Mouse (Mus musculus) left cerebral cortex, adult 8-10 months (tissue): ENCODE data around the gene Ncoa3. TPM values are rescaled to one million over a fixed set of nuclear protein-coding genes. Genes with fewer than 3 reads are reported as not detected.
"Not testable (repeated sequence)": the region's sequence is repeated elsewhere in the genome, so short reads cannot be mapped to it uniquely, and the experiment has no call there.

Source experiments
- DNase-seq, 2 experiments: peaks; one replicate each; pipeline ENCODE4 v3.0.0; 2022; ENCODE audit warnings: low spot score in 2 of 2
- total RNA-seq, 4 experiments: library from RNA; stranded (reverse); gene quantifications; 2 replicates each; pipeline ENCODE4 v1.2.4; 2022

The Ncoa3 gene
- total RNA-seq = 10 to 100 TPM; 33.3 to 35.9 (median 34.5) TPM

- DNase-seq = peak; percentile 82 to 90
Observed at GRCm38 (mm10) chr2:165992270-165993172, at the start of gene Ncoa3. TSS of gene Ncoa3 (plus strand) at chr2:165992636.

- no peak for DNase-seq
Observed at GRCm38 (mm10) chr2:165943113-165943512, 49.3 kb upstream of the Ncoa3 start.

GRCm38 (mm10) chr2:165944576-165945351, 47.7 kb upstream of the Ncoa3 start:
- DNase-seq = no peak

DNA sequence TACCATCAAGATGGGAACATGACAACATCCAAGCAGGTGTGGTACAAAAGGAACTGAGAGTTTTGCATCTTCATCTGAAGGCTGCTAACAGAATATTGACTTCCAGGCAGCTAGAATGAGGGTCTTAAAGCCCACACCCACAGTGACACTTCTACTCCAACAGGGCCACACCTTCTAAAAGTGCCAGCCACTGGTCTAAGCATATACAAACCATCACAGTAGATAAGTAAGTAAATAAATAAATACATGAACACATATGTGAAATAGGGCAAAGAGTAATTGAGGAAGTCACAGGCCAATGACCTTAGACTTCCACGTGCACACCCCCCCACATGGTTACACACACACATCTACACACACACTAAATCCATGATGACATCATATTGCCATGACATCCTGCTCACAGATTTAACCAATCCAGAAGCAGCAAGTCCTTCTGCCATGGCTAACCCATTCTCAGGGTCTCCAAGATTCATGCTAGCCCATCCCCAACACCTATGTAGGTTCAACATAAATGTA, 46.3 kb upstream of the Ncoa3 start:
- DNase-seq = no peak

GRCm38 (mm10) chr2:165948007-165948406, 44.4 kb upstream of the Ncoa3 start:
- no peak for DNase-seq

DNA sequence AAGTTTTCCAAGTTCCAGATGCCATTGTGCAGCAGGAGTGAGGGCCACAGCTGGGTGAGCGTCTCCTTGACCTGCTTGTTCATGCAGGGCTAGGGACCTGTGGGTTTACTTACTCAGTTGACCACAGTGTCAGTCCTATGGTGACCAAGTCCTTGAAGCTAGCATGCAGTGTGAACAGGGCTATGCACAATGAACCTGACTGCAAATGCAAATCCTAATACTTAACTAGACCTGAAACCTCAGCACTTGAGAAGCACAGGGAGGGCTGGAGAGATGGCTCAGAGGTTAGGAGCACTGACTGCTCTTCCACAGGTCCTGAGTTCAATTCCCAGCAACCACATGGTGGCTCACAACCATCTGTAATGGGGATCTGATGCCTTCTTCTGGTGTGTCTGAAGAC, 43.7 kb upstream of the Ncoa3 start:
- not testable (repeated sequence) for DNase-seq

DNA sequence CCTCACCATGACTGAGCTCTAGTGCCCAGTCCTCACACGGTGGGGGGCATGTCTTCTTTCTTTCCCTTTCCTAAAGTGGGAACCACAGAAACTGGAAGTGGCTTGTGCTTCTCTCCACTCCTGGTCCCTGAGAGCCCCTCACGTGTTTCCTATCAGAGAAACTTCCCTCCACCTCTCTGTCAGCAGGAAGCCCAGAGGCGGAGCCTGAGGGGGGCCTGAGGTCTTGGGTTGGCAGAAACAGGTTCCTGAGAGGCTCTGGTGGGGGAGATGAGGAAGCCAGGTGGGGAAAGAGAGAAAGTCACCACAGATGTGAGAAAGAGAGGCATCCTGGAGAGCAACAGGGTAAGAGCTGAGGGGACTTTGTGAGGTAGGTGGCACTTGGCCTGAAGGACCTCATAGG, 42.7 kb upstream of the Ncoa3 start:
- no peak for DNase-seq

DNA sequence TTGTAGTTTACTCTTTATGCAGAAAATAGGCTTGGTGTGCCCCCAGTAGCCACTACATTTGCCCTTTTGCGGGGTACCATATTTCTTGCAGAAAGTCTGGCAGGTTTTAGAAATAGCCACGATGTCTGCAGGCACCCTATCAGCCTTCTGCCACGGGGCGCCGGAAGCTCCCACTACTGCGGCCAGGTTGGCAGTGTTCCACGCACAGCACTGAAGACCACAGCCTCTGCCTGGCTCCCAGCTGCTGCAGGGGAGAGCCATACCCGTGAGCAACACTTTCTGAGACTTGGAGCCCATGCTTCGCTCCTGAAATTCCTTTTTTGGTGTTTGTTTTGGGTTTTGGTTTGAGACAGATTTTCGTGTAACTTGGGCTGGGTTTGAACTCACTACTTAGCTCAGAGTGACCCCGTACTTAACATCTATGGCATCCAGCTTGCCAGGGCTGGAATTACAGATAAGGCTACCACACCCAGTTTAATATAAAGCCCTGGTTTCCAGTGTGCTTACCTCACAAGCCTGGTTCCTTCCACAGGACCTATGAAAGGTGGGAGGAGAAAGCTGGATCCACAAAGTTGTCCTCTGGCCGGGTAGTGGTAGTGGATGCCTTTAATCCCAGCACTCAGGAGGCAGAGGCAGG, 40.9 kb upstream of the Ncoa3 start:
- no peak for DNase-seq

- DNase-seq = no peak
Observed at GRCm38 (mm10) chr2:165954872-165955271, 37.6 kb upstream of the Ncoa3 start.

- DNase-seq = no peak
Observed at GRCm38 (mm10) chr2:165955386-165955785, 37.0 kb upstream of the Ncoa3 start.

DNA sequence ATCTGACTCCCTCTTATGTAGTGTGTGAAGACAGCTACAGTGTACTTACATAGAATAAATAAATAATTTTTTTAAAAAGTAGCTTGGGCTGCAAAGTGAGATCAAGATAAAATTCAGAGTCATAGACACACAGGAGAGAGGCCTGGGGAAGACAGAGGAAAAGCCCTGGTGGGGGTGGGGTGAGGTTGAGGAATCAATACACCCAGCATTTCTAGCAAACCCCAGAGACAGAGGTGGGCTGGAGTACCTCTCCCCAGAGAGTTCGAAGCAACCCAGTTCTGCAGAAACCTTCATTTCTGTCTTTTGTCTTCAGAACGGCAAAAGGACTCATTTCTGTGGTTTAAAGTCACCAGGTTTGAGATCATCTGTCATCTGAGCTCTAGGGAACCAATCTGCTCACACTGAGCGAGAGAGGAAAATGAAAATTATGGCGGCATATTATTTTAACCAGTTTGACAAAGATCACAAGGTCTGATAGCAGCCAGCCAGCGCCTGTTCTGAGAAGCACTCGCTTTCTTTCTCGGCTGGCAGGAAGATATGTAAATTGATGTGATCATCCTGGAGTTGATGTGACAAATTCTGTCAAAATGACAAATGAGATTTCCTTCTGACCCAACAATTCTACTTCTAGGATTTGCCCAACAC, 36.2 kb upstream of the Ncoa3 start:
- DNase-seq = no peak

GRCm38 (mm10) chr2:165957257-165957828, 35.1 kb upstream of the Ncoa3 start:
- DNase-seq = no peak

DNA sequence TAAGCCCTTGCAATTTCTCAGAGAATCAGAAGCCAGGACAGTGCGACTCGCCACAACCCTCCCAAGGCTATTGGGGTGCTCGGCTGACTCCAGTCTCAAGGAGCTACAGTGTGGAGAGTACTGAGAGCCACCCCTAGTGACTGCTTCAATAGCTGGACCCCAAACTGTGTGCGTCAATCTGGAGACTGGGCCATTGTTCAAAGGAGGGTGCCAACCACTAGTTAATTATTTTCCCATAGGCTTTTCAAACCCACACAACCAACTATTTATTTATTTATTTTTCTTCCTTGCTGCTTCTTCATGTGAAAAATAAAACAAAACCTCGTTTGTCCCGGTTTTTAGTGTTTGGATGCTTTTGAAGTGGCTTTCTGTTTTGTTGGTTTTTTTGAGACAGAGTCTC, 33.9 kb upstream of the Ncoa3 start:
- DNase-seq = no peak

DNA sequence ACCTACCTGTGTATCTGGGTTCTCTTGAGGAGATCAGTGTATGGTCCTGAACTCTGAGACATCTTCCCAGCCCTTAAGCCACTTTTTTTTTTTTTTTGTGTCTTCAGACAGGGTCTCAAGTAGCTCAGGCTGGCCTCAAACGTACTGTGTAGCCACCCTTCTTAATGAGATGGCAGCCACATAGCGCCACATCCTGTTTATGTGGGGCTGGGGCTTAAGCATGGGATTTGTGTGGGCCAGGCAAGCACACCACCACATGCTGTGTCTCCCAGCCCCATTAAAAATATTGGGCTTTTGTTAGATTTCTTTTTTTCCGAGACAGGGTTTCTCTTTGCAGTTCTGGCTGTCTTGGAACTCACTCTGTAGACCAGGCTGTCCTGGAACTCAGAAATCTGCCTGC, 31.7 kb upstream of the Ncoa3 start:
- no peak for DNase-seq

GRCm38 (mm10) chr2:165962824-165963223, 29.6 kb upstream of the Ncoa3 start:
- no peak for DNase-seq

DNA sequence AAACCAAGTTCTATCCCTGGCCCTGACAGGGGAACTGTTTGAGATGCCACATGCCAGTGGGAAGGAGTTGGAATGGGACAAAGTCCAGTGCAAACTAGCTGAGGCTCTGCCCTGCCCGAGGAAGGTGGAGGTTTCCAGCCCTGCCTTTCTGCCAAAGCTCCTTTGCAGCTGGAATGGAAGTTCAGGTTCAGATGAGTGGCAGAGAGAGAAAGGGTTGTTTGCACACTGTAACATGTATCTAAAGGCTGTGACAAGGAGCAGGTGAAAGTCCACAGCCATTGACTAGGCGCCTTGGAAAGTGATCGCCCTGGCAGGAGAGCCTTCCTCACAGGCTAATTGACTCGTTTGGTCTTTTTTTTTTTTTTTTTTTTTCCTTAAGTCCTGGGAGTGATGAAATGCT, 28.3 kb upstream of the Ncoa3 start:
- DNase-seq = no peak

DNA sequence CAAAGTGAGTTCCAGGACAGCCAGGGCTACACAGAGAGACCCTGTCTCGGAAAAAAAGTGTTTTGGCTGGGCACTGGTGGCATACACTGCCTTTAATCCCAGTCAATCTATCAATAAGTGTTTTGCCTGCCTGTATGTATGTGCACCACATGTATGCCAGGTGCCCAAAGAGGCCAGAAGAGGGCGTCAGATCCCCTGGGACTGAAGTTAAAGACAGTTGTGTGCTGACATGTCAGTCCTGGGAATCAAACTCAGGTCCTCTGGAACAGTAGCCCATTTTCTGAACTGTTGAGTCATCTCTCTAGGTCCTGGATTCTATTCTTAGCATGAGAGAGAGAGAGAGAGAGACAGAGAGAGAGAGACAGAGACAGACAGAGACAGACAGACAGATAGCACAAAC, 25.4 kb upstream of the Ncoa3 start:
- no peak for DNase-seq

GRCm38 (mm10) chr2:165967823-165968555, 24.4 kb upstream of the Ncoa3 start:
- no peak for DNase-seq

DNA sequence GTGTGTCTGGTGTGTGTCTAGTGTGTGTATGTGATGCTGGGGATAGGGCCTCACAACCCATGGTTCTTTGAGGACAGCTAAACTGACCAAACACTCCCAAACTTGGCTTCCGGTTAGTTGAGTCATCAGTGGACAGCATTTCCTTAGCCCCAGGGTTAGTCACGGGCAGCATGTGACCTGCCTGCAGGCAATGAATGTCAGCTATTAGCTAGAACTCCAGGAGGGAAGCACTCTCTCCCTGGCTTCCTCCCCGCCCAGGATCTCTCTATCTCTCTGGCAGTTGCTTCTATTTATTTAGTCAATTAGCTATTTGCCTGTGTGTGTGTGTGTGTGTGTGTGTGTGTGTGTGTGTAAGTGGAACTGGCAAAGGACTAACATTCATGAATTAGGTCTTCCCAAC, 23.6 kb upstream of the Ncoa3 start:
- DNase-seq = no peak

DNA sequence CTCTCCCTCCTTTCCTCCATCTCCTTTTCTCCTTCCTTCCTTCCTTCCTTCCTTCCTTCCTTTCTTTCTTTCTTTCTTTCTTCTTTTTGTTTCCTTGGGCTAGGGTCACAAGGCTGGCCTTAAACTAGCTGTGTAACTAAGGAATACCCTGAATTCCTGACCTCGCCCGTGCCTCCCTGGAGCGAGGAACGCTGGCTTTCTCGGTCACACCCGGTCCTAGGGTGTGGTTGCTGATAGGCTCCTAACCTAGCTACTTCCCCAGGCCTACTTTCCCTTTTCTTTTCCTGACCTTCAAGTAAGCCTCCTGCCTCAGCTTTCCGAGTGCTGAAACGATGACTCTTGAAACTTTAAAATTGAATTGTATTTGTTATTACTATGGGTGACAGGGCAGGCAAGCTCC, 23.0 kb upstream of the Ncoa3 start:
- no peak for DNase-seq
